Mouse (Mus musculus) induced T-regulatory cell, adult 2 months (primary cell): ENCODE results near the gene Coq10a.

Source experiments
- DNase-seq: peaks from one replicate; pipeline ENCODE4 v3.0.0-alpha.2; 2012; ENCODE audit warnings: low read depth

The Coq10a gene

GRCm38 (mm10) chr10:128368402-128369217 lies at the start of gene Coq10a:
Gene Coq10a (minus strand): TSS chr10:128368997.
- DNase-seq: peak; percentile 94

- no peak for DNase-seq
Measured at GRCm38 (mm10) chr10:128414848-128415247, 46.1 kb upstream of the Coq10a start.

- no peak for DNase-seq
Measured at GRCm38 (mm10) chr10:128413076-128413475, 44.3 kb upstream of the Coq10a start.

DNA sequence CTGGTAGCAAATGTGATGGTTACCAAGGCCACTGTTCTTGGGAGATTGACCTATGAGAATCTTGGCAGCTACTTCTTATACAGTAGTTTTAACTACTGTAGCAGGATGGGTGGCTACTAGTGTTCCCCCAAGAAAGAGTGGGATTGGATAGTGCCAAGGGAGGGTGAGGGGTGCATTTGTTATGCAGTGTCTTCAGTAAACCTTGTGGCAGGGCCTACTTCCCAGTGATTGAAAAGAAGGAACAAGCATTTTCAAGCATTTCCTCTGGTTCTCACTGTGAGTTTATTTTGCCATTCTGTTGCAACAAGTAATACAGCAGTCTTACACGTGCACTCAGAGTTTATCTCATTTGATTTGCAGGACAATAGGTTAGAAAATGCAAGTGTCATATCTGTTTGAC lies 43.8 kb upstream of the Coq10a start:
- peak; percentile 17 for DNase-seq

DNA sequence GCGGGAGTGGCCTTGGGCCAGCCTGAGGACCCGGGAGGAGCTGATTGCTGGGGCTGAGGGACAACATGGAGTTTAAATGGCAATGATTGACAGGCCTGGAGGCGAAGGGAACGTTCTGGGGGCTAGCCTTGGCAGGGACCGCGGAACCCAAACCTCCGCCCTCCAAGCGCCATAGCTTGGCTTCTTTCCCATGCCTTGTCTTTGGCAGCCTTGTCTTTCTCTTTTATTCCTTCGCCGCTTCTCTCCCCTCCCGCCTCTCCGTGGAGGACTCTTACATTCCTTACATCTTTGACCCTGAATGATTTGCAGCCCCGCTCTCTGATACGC lies 43.2 kb upstream of the Coq10a start:
- no peak for DNase-seq

GRCm38 (mm10) chr10:128411211-128412054 lies 42.6 kb upstream of the Coq10a start, which contains the start of the genes Nabp2 and Rnf41:
Gene Nabp2 (minus strand): TSS chr10:128411492.
Gene Rnf41 (plus strand): TSS chr10:128411657.
- DNase-seq: peak; percentile 98

GRCm38 (mm10) chr10:128410560-128410845 lies 41.7 kb upstream of the Coq10a start:
- peak; percentile 66 for DNase-seq

GRCm38 (mm10) chr10:128409692-128410559 lies 41.1 kb upstream of the Coq10a start:
- DNase-seq: peak; percentile 99

DNA sequence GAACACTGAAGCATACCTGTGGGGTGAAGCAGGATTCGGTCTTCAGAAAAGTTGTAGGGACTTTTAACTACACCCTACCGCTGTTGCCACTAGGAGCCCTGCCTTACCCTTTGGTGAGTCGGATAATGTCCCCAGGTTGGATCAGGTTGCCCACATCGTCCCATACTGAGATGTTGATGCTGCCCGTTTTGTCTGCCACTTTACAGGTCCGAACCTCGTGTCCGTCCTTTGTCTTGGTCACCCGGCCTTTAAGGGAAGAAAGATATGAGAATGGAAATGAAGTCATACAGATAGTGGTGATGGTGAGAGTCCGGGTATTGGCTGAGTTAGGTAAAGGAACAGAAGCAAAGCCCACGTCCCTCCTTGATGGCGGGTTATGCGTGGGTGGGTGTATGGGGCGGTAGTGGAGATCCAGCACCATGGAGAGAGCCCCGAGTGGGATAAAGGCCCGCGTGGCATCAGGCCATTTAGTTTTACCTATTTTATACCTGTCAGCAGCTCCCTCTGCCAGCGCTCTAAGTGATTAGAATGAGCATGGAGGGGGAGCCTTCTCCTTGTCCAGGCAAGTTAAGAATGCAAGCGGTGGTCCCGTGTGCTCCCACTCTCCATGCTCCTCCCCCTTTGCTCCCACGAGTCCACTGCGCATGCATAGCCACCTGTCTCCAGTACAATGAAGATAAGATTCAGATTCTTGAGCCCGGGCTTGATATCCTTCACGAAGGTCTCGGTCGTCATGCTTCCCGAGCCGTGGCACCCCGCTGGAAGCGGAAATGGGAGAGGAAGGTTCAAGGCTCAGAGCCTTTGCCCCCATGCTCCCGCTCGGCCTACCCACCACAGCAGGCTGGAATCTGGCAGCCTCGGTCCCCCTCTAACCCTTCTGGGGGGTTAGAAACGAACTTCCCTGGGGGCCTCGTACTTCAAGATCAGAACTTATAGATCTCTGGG lies 40.1 kb upstream of the Coq10a start:
- DNase-seq: peak; percentile 58

GRCm38 (mm10) chr10:128403931-128404330 lies 35.1 kb upstream of the Coq10a start:
- no peak for DNase-seq

GRCm38 (mm10) chr10:128401638-128402037 lies 32.8 kb upstream of the Coq10a start:
- DNase-seq: peak; percentile 22

- DNase-seq: no peak
Measured at GRCm38 (mm10) chr10:128401056-128401455, 32.3 kb upstream of the Coq10a start, which contains the start of gene Slc39a5. Gene Slc39a5 (minus strand): TSS chr10:128401229.

DNA sequence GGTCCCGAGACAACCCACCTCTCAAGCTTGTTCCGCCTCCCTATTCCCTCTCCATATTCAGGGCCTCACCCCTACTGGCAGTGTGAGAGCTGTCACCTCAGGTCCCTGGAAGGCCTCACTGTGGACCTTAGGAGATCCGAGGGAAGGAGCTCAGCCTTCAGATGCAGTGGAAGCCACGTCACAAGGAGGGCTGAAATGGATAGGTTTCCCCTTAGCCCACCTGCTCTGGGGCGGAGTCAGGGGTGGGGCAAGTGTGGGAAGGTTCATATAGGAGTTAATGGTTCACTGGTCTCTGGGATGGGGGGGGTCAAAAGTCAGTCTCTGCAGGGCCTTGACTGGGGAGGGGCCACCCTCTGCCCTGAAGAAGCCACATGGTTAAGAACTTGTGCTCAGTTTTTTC lies 31.5 kb upstream of the Coq10a start:
- DNase-seq: no peak

- no peak for DNase-seq
Measured at GRCm38 (mm10) chr10:128397466-128397865, 28.7 kb upstream of the Coq10a start.

DNA sequence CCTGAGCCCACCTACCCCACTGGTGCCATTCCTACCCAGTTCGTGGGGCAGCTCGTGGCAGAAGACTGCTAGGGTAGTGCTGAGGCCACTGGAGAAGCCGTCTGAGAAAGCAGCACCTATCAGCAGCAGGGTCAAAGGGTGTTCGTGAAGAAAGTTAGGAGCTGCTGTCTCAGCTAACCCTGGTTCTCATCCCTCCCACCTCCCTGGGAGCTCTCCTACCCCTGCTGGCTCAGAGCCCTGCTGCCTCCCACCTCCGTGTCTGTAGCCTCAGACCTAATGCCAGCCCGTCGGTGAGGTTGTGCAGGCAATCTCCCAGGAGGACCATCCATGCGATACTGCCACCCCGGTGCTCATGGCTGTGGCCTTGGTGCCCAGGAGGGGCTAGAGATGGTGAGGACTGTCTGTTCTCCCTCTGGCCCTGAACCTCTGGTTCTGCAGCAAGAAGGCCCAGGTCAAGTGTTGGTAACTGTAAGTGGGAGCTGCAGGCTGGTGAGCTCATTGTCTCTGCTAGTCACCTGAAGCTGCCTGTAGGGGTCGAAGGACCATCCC lies 28.0 kb upstream of the Coq10a start:
- DNase-seq: no peak

GRCm38 (mm10) chr10:128396017-128396673 lies 27.3 kb upstream of the Coq10a start:
- DNase-seq: no peak

DNA sequence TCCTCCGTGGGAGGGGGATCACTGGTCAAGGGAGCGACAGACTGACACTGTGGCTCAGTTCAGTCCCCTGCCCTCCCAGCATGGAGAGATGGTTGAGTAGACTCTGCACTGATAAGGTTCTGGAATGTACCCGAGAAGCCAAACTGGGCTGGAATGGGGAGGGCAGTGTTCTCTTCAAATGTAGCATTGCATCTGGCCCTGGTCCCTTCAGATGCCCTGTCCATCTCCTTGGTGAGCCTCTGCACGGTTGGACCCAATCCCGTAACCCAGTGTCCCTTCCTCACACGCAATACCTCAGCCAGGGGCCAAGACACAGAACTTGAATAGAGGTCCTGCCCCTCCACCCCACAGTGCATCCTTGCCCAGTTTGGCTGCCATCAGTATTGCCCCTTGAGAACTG lies 23.1 kb upstream of the Coq10a start:
- no peak for DNase-seq

DNA sequence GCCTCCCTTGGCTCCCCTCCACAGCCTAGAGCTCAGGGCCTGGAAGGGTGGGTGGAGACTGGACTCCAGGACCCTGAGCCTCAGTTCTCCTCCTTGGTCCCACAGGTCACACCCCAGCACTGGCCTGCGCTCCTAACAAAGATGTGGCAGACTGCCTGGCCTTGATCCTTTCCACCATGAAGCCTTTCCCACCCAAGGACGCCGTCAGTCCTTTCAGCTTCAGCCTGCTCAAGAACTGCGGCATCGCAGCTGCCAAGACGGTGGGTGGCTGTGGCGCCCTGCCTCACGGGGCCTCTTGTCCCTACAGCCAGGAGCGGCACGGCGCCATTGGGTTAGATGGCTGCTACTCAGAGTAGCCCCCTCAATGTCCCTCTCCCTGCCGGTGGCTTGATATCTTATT lies 21.6 kb upstream of the Coq10a start:
- no peak for DNase-seq

- no peak for DNase-seq
Measured at GRCm38 (mm10) chr10:128389570-128389969, 20.8 kb upstream of the Coq10a start.

- no peak for DNase-seq
Measured at GRCm38 (mm10) chr10:128388941-128389340, 20.1 kb upstream of the Coq10a start.
